Mouse (Mus musculus) heart, postnatal 36 days (tissue): ENCODE data around the gene Palm2. TPM values are rescaled to one million over a fixed set of nuclear protein-coding genes. Genes with fewer than 3 reads are reported as not detected.

ENCODE experiments used
- DNase-seq, 2 experiments: peaks; one replicate each; pipeline ENCODE4 v3.0.0; 2021 to 2022
- intact Hi-C: fragments of 180-260 bp; cut with DNase I; formaldehyde crosslinking; loops from one replicate; pipeline ENCODE4 v1.15.1; 2025
- total RNA-seq, 2 experiments: library from RNA; stranded (reverse); gene quantifications; 2 replicates each; pipeline ENCODE4 v1.2.3; 2021

Palm2 gene
- total RNA-seq, 2 experiments from 2014 or later, result 4.9 to 14.8 TPM

DNA sequence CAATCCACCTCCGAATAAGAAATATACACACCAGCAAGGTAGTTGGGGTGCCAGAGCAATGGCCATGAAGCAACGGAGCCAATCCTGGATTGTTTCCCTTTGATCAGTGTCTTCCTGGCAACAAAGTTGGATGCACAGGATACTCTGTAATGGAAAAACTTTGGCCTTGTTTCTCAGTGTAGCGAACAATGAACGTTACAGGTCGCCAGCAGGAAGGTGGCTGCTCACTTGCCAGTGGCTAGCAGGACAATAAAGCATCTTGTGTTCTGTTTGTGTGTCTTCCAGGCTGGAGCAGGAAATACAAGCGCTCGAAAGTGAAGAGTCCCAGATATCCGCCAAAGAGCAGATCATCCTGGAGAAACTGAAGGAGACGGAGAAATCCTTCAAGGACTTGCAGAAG, 254.1 kb downstream of the Palm2 start:
- no peak for DNase-seq
- intact Hi-C loops, result loop anchor here (2.0 kb wide), 1 partner anchor 13 kb away; no protein-coding TSS in a partner anchor

GRCm38 (mm10) chr4:57690001-57690400, 256.0 kb downstream of the Palm2 start:
- intact Hi-C loops, result loop anchor here (5.0 kb wide), 1 partner anchor 87 kb away; no protein-coding TSS in a partner anchor
- no peak for DNase-seq

- intact Hi-C loops, result loop anchor here (5.0 kb wide), 1 partner anchor 86 kb away; no protein-coding TSS in a partner anchor
- DNase-seq, result no peak
Measured at GRCm38 (mm10) chr4:57690805-57691204, 256.8 kb downstream of the Palm2 start.

- intact Hi-C loops, result loop anchor here (5.0 kb wide), 1 partner anchor 83 kb away; no protein-coding TSS in a partner anchor
- DNase-seq, result no peak
Measured at GRCm38 (mm10) chr4:57694356-57695136, 260.5 kb downstream of the Palm2 start.

DNA sequence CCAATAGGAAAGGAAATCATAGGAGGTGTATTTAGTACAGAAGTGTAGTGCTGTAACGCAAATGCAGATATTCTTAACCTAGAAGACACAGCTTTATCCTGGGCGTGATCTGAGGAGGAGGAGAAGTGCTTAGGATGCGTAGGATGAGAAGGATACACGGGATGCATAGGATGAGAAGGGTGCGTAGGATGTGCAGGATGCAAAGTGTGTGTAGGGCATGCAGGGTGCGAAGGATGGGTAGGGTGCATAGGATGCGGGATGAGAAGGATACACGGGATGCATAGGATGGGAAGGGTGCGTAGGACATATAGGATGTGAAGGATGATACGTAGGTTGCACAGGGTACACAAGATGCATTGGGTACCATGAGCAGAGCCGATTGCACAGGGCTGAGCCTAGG, 262.9 kb downstream of the Palm2 start:
- intact Hi-C loops, result no loop called here
- DNase-seq, result no peak

- no peak for DNase-seq
- intact Hi-C loops, result no loop called here
Measured at GRCm38 (mm10) chr4:57697918-57698611, 264.0 kb downstream of the Palm2 start.

DNA sequence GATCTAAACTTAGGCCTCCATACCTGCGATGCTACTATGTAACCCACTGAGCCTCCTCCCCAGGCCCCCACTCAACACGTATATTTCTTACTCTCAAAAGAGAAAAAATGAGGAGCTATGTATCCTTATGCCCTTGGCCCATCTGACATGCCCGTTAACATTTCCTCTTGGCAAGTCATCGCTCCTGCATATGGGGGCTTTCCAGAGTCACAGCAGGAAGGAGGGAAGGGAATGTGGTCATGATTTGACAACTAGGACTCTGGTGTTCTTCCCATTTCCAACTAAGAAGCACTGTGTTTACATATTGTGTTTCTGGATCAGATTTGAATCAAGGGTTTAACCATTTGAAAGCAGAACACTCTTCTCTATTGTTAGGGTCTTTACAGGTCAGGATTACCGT, 267.5 kb downstream of the Palm2 start:
- DNase-seq, result no peak
- intact Hi-C loops, result no loop called here

GRCm38 (mm10) chr4:57703574-57704470, 269.8 kb downstream of the Palm2 start:
- DNase-seq, result no peak
- intact Hi-C loops, result no loop called here

DNA sequence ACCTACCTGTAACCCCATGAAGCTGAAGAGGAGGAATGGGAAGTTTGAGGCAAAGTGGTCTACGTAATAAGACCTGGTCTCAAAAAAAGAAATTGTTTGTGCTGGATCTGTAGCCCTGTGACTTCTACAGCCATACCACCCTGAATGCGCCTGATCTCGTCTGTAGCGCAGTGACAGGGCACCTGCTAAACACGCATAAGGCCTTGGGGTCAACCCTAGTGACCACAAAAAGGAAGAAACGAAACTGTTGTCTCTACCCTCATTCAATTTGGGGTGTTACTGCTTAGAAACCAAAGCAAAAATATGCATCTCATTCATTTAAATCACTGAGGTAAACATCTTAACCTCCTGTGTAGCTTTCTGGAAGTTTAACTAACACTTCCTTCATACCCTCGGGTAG, 270.5 kb downstream of the Palm2 start:
- intact Hi-C loops, result no loop called here
- no peak for DNase-seq

GRCm38 (mm10) chr4:57715849-57716248, 281.8 kb downstream of the Palm2 start:
- intact Hi-C loops, result loop anchor here (2.0 kb wide), 1 partner anchor 43 kb away; no protein-coding TSS in a partner anchor
- no peak for DNase-seq

- no peak for DNase-seq
- intact Hi-C loops, result loop anchor here (2.0 kb wide), 1 partner anchor 44 kb away; no protein-coding TSS in a partner anchor
Measured at GRCm38 (mm10) chr4:57716735-57717134, 282.7 kb downstream of the Palm2 start.

- no peak for DNase-seq
- intact Hi-C loops, result loop anchor here (2.0 kb wide), 1 partner anchor 45 kb away; no protein-coding TSS in a partner anchor
Measured at GRCm38 (mm10) chr4:57717354-57717753, 283.3 kb downstream of the Palm2 start, which contains the start of gene Akap2. TSS of gene Akap2 (plus strand) at chr4:57717657.

DNA sequence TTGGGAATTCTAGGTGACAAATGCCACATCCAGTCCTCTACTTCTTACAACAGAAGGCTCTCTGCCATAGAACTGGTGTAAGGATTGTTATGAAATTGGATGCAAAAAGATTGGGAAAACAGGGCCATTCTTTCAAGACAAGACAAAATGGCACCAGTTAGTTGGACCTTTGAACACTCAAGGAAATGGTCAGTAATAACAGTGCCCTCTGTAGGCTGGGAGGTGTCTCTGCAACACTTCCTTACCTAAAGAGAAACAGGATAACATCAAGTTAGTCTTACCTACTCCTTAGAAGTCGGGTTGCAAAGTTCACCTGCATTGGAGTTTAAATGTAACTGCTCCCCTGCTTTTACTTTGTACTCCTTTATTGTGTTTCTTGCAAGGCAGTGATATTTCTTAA, 285.3 kb downstream of the Palm2 start:
- intact Hi-C loops, result no loop called here

DNA sequence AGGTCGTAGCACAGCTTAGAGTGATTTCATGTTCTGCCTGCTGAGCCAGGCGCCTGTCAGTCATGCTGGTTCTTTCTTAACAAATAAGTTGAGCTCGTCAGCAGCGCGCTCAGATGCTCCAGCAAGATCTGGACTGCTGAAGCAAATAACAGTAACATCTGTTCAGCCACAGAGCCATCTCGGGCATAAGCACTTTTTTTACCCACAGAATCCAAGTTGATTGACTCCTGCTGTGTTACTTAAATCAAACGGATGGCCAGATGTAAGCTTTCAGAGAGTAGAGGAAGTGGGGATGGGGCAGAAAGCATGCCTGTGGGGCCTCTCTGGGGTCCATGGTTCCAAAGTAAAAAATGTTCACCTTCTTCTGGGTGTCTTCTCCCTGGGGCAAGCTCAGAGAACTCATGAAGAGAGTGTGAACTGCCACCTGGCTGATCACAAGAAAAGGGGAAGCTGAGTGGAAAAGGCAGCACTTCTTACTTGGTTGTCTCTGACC, 286.9 kb downstream of the Palm2 start:
- intact Hi-C loops, result loop anchor here (5.0 kb wide), 1 partner anchor 161 kb away; no protein-coding TSS in a partner anchor
- no peak for DNase-seq

More for the DNA sequence above, 285.3 kb downstream of the Palm2 start:
- no peak for DNase-seq

DNA sequence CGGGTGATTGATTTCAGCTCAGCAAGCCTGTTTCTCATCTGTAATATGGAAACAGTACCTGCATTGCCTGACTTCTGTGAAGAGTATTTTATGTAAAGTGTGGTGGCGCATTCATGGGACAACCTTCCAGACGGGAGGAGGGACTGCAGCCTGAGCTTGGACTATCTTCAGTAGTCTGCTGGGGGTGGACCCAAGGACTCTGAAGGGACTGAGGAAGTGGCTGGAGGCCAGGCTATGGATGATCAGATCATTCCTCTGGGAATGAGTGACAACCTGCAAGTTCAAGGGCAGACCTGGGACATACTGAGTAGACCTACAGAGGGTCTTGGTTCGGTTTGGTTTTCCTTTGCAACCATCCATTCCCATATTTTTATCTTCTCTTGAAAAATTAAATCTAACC, 288.2 kb downstream of the Palm2 start:
- intact Hi-C loops, result loop anchor here (5.0 kb wide), 1 partner anchor 160 kb away; no protein-coding TSS in a partner anchor
- DNase-seq, result no peak

GRCm38 (mm10) chr4:57723659-57724058, 289.6 kb downstream of the Palm2 start:
- intact Hi-C loops, result loop anchor here (5.0 kb wide), 1 partner anchor 159 kb away; no protein-coding TSS in a partner anchor
- no peak for DNase-seq

DNA sequence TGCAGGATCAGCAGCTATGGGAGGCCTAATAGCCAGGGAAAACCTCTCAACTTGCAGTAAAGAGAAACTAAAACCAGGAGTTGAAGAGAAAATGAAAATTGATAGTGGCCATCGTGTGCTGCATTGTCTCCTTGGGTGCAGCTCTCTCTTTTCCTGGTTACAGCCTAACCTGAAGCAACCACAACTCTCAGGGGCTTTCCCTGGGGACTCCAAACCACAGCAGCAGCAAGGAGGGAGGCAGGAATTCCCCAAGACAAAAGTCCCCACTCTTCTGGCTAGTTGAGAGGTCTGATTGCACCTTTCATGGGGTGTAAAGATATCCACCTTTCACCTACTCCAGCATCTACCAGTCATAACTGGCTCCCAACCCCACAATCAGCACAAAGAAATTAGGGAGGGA, 291.5 kb downstream of the Palm2 start:
- intact Hi-C loops, result loop anchor here (5.0 kb wide), 1 partner anchor 52 kb away; no protein-coding TSS in a partner anchor
- no peak for DNase-seq

- DNase-seq, result no peak
- intact Hi-C loops, result loop anchor here (5.0 kb wide), 1 partner anchor 49 kb away; no protein-coding TSS in a partner anchor
Measured at GRCm38 (mm10) chr4:57728611-57729183, 294.6 kb downstream of the Palm2 start.

DNA sequence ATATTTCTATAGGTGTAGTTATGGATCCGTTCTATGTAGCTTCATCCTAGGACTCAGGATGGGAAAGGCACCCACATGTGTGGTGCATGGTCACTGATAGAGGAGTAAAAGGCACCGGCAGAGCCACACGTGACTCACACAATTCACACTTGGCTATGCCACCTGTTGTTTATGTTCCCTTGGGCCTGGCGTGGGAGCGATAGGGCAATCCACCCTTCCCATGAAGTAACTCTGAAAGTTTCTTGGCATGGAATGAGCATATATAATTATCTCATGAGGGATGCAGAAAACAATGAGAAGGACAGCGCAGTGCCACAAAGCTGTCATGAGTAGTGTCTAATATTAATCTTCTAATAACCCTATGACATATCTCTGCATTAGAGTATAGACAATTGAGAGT, 296.0 kb downstream of the Palm2 start:
- intact Hi-C loops, result no loop called here

More for the DNA sequence above, 296.0 kb downstream of the Palm2 start:
- no peak for DNase-seq
